Mouse (Mus musculus) layer of hippocampus, adult 8-10 months (tissue): ENCODE measurements around the gene Adarb2. TPM values are rescaled to one million over a fixed set of nuclear protein-coding genes. Genes with fewer than 3 reads are reported as not detected.
A peak's percentile ranks its signal among the peaks of the same experiment; 100 is the strongest.

Experiments used
- DNase-seq, 2 experiments: peaks; one replicate each; pipeline ENCODE4 v3.0.0; 2022; ENCODE audit warnings: low spot score in 2 of 2
- total RNA-seq, 4 experiments: library from RNA; stranded (reverse); gene quantifications; 2 replicates each; pipeline ENCODE4 v1.2.4; 2022

Adarb2 gene
- total RNA-seq, result 10 to 100 TPM; 33.8 to 43.5 (median 37.8) TPM

DNA sequence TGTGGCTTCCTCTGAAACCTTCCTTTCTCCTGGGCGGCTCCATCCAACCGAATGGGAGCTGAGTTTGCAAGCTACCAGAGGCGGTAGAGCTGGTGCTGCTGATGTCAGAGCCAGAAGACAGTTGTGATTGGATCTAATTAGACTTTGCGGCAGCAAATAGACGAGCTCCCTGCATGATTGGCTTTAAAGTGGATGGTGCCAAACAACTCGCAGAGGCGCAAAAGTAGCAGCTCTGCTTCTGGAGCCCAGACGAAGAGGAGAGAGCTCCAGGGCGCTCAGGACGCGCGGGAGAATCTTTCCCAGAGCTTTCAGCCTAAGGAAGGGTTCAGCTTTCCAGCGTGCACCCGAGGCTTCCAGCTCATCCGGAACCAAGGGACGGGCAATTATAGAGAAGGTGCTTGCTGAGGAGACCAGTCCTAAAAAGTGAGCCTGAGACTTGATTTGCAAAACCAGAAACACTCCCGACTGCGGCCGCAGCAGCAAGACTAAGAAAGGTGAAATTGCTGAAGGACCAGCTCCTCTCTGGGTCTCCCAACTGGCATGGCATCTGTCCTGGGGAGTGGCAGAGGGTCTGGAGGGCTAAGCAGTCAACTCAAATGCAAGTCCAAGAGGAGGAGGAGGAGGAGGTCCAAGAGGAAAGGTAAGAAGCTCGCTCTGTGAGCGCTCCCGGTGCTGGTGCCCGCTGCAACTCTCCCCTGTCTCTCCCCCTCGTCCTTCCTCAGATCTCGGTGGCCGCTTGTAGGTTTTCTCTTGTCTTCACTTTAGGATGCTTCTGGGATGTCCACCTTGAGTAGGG lies at the start of gene Adarb2:
Gene Adarb2 (plus strand): TSS at position 186 of the 796 bp plus-strand sequence.
- DNase-seq, result peak; percentile 72 to 73

DNA sequence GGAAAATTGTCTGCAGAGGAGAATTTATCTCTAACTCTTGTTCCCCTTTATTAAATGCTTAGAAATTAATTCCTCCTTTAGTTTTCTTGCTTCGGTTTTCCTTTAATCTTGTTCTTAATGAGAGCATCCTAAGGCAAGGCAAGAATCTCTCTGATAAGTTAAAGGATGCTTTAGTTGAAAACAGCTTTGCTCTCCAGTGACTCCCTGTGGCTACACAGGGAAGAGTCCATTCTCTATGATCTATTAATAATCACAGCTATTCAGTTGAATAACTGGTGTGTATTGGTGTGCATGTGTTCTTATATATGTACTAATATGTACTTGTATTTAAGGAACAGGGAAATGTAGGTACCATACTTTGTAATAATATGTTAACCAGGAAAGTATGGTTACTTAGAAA lies 28.9 kb upstream of the Adarb2 start:
- DNase-seq, result peak in 1 of 2 experiments; percentile 10

DNA sequence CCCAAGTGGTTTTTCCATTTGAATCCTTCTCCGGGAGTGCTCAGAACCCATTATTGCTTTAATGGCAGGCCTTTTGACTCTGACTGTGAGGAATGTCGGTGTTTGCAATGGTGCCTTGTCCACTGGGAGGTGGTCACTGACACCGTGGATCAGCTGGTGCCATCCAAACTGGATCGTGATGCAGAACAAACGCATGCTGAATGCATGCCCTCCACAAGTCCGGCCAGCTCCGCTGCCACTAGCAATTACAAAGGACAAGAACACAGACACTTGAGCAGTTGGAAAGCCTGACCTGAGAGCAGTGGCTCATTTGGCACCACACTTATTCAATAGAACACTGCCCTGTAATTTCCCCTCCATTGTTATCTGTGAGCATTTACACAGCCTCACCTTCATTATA lies 10.7 kb upstream of the Adarb2 start:
- DNase-seq, result no peak

- no peak for DNase-seq
Measured at GRCm38 (mm10) chr13:8199186-8199880, 3.3 kb upstream of the Adarb2 start.

- no peak for DNase-seq
Measured at GRCm38 (mm10) chr13:8203477-8203813, 779 bp downstream of the Adarb2 start.

DNA sequence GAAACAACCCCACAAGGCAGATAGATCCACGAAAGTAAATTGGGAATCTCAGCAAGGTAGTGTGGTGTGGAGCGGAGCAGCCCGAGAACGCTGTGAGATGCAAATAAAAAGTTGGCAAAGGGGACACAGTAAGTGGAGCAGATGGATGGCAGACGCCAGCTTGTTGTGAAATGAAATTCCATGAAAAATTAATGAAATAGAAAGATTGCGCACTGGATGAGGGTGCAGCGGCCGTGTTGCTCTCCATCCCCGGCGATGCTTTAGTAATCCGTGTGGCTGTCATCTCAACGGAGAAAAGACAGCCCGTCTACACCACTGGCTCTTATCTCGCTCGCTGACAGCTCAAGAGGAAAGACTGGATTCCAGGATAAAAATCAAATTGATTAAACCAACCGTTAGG lies 4.7 kb downstream of the Adarb2 start:
- peak; percentile 16 to 46 for DNase-seq

- no peak for DNase-seq
Measured at GRCm38 (mm10) chr13:8210776-8211175, 8.1 kb downstream of the Adarb2 start.

- DNase-seq, result no peak
Measured at GRCm38 (mm10) chr13:8238871-8239270, 36.2 kb downstream of the Adarb2 start.

- no peak for DNase-seq
Measured at GRCm38 (mm10) chr13:8248016-8248667, 45.5 kb downstream of the Adarb2 start.

DNA sequence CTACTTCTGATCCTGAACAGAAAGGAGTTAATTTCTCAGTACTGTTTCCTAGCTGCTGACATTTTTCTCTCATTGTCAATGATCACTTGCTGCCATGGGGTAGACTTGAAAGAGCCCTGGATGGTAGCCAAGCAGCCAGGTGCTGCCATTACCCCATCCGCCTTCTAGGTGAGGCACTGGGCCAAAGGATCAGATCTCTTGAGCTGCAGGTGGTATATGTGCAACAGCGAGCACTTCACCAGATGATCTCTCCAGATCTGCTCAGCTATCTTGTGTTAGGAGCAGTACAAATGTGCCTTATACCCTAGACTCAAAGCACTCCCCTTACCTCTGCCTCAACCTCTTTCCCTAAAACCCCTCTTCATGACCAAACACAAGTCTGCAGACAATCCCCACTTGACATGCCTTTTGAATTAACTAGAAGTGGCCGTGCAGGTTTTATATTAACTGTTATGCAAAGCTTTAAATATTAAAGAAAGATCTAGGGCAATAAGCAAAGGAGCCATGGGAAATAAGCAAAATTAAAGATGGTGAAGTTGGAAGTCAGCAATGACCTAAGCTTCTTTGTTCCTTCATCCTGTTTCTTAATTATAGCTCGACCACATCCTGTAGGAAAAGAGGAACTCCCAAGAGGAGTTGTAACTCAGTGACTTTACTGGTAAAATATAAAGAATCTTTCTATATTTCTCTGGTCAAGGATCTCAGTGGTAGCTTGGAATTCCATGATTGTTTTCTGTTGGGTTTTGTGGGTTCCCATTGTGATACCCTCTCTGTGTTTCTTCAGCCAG lies 69.7 kb downstream of the Adarb2 start:
- no peak for DNase-seq

- no peak for DNase-seq
Measured at GRCm38 (mm10) chr13:8283116-8283515, 80.5 kb downstream of the Adarb2 start.

GRCm38 (mm10) chr13:8316347-8317141 lies 113.9 kb downstream of the Adarb2 start:
- DNase-seq, result no peak

DNA sequence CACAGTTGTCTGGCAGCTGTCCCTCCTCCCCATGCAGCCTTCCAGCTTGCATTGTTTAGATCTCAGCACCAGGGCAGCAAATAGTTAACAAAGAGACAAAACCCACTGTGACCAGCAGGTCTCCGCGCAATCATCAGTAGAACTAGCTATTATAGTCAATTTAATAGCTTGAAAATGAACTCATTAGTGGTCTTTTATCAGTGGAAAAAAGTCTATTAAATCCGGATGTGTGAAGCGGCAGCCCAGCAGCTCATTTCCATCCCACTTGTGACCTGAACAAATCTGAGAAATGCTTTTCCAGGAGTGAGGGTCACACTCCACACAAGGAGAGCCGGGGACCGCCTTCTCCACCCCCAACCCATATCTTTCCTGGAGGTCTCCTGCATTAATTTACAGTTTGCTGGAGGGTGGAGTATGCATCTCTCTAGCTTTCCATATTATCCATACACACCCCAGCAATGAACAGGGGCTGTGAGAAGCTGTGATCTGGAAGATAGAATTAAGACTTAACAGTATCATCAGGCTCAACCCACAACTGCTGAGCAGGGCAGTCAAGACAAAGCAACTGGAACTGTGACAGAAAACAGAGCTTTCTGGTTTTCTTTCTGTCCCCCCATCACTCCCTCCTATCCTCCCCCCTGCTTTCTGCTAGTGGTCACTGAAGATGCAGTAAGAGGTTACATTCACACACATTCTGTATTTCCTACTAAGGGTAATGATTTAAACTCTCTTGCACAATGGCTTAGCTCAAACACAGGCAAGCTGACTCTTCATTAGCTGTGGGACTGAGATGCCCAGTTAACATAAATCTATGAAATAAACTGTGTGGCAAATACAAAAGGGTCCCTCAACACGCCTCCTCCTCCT lies 131.2 kb downstream of the Adarb2 start:
- DNase-seq, result no peak

- no peak for DNase-seq
Measured at GRCm38 (mm10) chr13:8334580-8334979, 131.9 kb downstream of the Adarb2 start.

DNA sequence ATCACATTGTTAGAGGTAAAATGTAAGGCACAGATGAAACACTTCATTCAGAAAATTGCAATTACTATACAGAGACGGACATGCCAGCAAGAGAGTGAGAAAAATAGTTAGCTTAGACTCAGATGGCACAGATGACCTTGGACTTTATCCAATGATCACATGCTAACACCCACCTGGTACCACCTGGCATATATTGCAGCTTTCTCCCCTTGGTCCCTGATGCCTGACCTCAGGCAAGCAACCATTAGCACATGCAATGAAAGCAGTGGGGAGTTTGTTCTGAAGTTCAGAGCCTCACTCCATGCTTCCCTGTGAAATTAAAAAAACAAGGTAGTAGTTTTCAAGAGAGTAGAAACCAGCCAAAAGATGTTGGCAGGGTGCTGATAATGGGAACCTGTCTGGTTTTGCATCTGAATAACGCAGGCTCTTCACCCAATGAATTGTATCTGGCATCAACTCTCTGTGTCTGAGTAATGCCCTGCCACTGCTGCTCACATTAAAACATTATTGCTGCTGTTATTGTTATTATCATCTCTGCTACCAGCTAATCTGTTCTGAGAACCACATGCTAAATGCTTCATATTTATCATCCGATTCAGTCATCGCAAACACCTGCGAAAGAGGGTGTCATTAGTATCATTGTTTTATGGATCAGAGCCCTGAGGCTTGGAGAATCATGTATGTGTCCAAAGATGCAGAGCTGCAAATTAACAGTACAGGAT lies 138.6 kb downstream of the Adarb2 start:
- DNase-seq, result no peak

DNA sequence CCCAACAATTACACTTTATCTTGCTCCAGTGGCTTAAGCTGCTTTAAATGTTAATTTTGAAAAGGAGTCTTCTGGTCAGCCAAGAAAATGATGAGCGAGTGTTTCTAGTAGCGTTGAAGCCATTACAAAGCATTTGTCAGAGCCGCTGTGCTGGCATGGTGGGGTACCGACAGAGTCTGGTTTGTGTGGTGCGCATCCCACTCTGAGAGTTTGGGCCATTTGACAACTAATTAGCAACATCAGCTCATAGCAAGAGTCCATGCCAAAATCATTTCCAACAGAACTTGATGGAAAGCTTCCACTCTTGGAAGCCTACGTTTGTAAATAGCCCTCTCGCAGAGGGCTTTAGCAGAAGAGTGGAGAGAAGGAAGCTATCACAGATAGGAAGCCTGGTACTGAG lies 144.5 kb downstream of the Adarb2 start:
- peak in 1 of 2 experiments; percentile 26 for DNase-seq

- DNase-seq, result no peak
Measured at GRCm38 (mm10) chr13:8352341-8352740, 149.7 kb downstream of the Adarb2 start.

DNA sequence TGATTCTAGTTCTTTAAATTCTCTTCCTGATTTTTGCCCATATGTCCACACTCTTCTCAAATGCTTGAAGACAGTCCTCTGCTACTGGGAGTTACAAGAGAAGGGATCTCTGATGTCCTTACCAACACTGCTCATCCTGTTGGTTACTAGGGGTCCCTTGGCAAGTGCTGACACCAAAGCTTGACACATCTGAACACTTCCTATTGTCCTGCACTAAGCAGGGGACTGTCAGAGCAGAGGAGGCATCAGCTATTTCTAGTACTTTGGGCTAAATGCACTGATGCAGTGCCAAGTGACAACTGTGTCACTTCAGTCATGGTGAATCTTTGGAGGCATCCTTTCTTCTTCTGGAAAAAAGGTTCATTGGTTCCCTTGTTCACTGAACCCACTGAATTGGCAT lies 150.3 kb downstream of the Adarb2 start:
- no peak for DNase-seq

DNA sequence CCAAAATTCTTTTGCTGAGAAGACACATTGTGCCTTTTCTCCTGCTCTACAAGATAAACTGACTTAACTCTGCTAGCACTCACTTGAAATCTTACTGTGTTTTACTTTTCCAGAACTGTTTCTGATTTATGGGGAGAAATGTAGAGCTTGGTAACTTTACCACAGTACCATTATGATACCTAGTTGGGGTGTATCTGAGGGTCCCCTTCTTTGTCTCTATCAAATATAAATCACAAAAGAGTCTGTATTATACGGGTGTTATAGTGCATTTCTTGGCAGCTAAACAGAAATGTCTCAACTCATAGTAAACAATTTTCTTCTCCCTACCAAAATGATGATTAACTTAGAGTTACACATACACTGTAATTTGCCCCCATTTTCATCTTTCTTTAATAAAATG lies 162.9 kb downstream of the Adarb2 start:
- DNase-seq, result no peak
